Comparison of ENCODE assay signal across 24 mouse cellular contexts in the genomic region with DNA sequence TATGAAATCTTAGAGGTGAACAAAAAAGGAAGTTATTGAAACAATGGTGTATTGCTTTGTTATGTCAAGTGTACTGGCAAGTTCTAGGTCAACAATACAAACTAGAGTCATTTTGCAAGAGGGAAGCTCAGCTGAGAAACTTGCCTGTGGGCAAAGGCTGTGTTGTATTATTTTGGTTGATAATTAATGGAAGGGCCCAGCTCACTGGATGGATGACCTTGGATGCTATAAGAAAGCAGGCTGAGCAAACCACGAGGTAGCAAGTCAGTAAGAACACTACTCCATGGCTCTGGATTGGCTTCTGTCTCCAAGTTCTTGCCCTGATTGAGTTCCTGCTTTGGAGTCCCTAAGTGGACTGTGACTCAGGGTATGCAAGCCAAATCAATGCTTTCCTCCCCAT.
DNase-seq lines count a peak whose midpoint lies in the region; ATAC-seq and TF ChIP-seq lines count a peak whose summit lies in the region.
"Had no signal": no experiment of that assay in that cellular context is flagged by ENCODE, and none has a peak within 500 bp of the region (broad histone marks: within the 10 kb centered on the region; RNA-seq: fewer than 3 reads in every experiment).

No protein-coding gene starts in this region.

- DNase-seq in liver, postnatal 0 days, result no peak
- DNase-seq in liver, embryonic 11.5 days (ENCODE audit: low spot score), result no peak
- peak; percentile 49 for DNase-seq in kidney, postnatal 0 days (ENCODE audit: low spot score)
- DNase-seq in lung, adult 2 months, result no peak
- no peak for DNase-seq in left cerebral cortex, postnatal 36 days (ENCODE audit: low spot score in 2 of 2)
- no peak for DNase-seq in right cerebral cortex, postnatal 14 days
- DNase-seq: adrenal gland, postnatal 14 days; cerebellum, adult 9-10 months; gastrocnemius, adult 2 months; retina, postnatal 1 day; right cerebral cortex, postnatal 4 days; thymus, adult 2 months had no signal

- no peaks in the 10 kb centered on the region for H3K9me3 ChIP-seq in liver, postnatal 0 days (ENCODE audit: low read length)
- H3K9me3 ChIP-seq in liver, embryonic 11.5 days (ENCODE audit: control insufficient read depth, low read length), result no peaks in the 10 kb centered on the region
- no peaks in the 10 kb centered on the region for H3K9me3 ChIP-seq in kidney, postnatal 0 days (replicated peaks; ENCODE audit: low read length)
- H3K9me3 ChIP-seq: hindbrain, embryonic 15.5 days; liver, embryonic 15.5 days had no signal

- TF ChIP-seq POLR2A in lung, adult 2 months (IDR thresholded peaks at IDR 0.05; ENCODE audit: borderline replicate concordance, extremely low read depth, low read depth, low read length), result no peak

- H3K4me3 ChIP-seq in liver, postnatal 0 days (ENCODE audit: low read depth, low read length), result no peak overlapping the region
- H3K4me3 ChIP-seq in liver, embryonic 11.5 days (ENCODE audit: low read depth, low read length), result no peak overlapping the region
- no peak overlapping the region for H3K4me3 ChIP-seq in brown adipose tissue, adult 24 weeks (ENCODE audit: insufficient read depth, low read depth, low read length)
- H3K4me3 ChIP-seq in kidney, postnatal 0 days (replicated peaks; ENCODE audit: low read depth, low read length), result no peak overlapping the region
- H3K4me3 ChIP-seq in lung, adult 2 months (replicated peaks; ENCODE audit: extremely low read depth, low read depth, low read length), result no peak overlapping the region
- H3K4me3 ChIP-seq: embryonic facial prominence, embryonic 15.5 days; gastrocnemius, adult 2 months; hindbrain, embryonic 15.5 days; layer of hippocampus, adult 2 months; limb, embryonic 13.5 days; liver, embryonic 15.5 days; midbrain, embryonic 10.5 days; myocyte; neural tube, embryonic 13.5 days had no signal

- no peaks in the 10 kb centered on the region; the same call in 1 of the 2 replicates for H3K4me1 ChIP-seq in liver, postnatal 0 days (ENCODE audit: insufficient read depth)
- no peaks in the 10 kb centered on the region for H3K4me1 ChIP-seq in liver, embryonic 11.5 days (replicated peaks; ENCODE audit: control insufficient read depth, insufficient read depth, low read length)
- peaks cover 24% of the 10 kb centered on the region for H3K4me1 ChIP-seq in brown adipose tissue, adult 24 weeks (ENCODE audit: control insufficient read depth, insufficient read depth, insufficient read length, low read length)
- no peaks in the 10 kb centered on the region for H3K4me1 ChIP-seq in kidney, postnatal 0 days (replicated peaks; ENCODE audit: insufficient read depth, low read length)
- H3K4me1 ChIP-seq in lung, adult 2 months (ENCODE audit: control insufficient read depth, insufficient read depth, low read length), result peaks cover 5% of the 10 kb centered on the region; the same call in 1 of the 2 replicates
- H3K4me1 ChIP-seq: embryonic facial prominence, embryonic 15.5 days; hindbrain, embryonic 15.5 days; liver, embryonic 15.5 days; neural tube, embryonic 13.5 days had no signal

- peak; percentile 36; the same call in 1 of the 2 replicates for ATAC-seq in liver, postnatal 0 days
- no peak for ATAC-seq in liver, embryonic 11.5 days (replicated peaks; ENCODE audit: low FRiP score)
- ATAC-seq in kidney, postnatal 0 days (replicated peaks; ENCODE audit: low FRiP score, low read depth), result peak; percentile 89
- ATAC-seq: forebrain, embryonic 14.5 days; lung, postnatal 0 days; midbrain, embryonic 16.5 days had no signal

- H3K27me3 ChIP-seq in liver, postnatal 0 days (ENCODE audit: insufficient read depth, low read length), result no peaks in the 10 kb centered on the region
- H3K27me3 ChIP-seq in liver, embryonic 11.5 days (replicated peaks; ENCODE audit: control insufficient read depth, insufficient read depth, low read length), result no peaks in the 10 kb centered on the region
- H3K27me3 ChIP-seq in kidney, postnatal 0 days (ENCODE audit: insufficient read depth, low read length), result no peaks in the 10 kb centered on the region
- H3K27me3 ChIP-seq: embryonic facial prominence, embryonic 15.5 days; hindbrain, embryonic 15.5 days; limb, embryonic 13.5 days; liver, embryonic 15.5 days; neural tube, embryonic 13.5 days had no signal

- no peak overlapping the region for H3K4me2 ChIP-seq in liver, postnatal 0 days (ENCODE audit: low read depth, low read length)
- H3K4me2 ChIP-seq in liver, embryonic 11.5 days, result no peak overlapping the region
- H3K4me2 ChIP-seq in kidney, postnatal 0 days (ENCODE audit: low read length), result no peak overlapping the region
- H3K4me2 ChIP-seq: embryonic facial prominence, embryonic 15.5 days; hindbrain, embryonic 15.5 days; limb, embryonic 13.5 days; liver, embryonic 15.5 days; neural tube, embryonic 13.5 days had no signal

- H3K9ac ChIP-seq in liver, postnatal 0 days (replicated peaks), result no peak overlapping the region
- H3K9ac ChIP-seq in liver, embryonic 11.5 days (ENCODE audit: low read depth, low read length), result no peak overlapping the region
- H3K9ac ChIP-seq in kidney, postnatal 0 days (ENCODE audit: low read depth, low read length), result no peak overlapping the region
- H3K9ac ChIP-seq: embryonic facial prominence, embryonic 15.5 days; hindbrain, embryonic 15.5 days; limb, embryonic 13.5 days; liver, embryonic 15.5 days; neural tube, embryonic 13.5 days had no signal

- intact Hi-C loops in left cerebral cortex, postnatal 36 days (cut with DNase I), result no loop called here

- no peak overlapping the region for H3K27ac ChIP-seq in liver, postnatal 0 days (ENCODE audit: low read depth)
- H3K27ac ChIP-seq in liver, embryonic 11.5 days (ENCODE audit: low read depth, low read length), result no peak overlapping the region
- H3K27ac ChIP-seq in brown adipose tissue, adult 24 weeks (replicated peaks; ENCODE audit: low read depth, low read length), result peak overlapping the region; percentile 66
- H3K27ac ChIP-seq in kidney, postnatal 0 days, result no peak overlapping the region
- H3K27ac ChIP-seq: embryonic facial prominence, embryonic 15.5 days; gastrocnemius, adult 2 months; hindbrain, embryonic 15.5 days; layer of hippocampus, adult 2 months; limb, embryonic 13.5 days; liver, embryonic 15.5 days; midbrain, embryonic 10.5 days; neural tube, embryonic 13.5 days had no signal

- no peaks in the 10 kb centered on the region for H3K36me3 ChIP-seq in liver, postnatal 0 days (replicated peaks; ENCODE audit: insufficient read depth, low read length)
- no peaks in the 10 kb centered on the region for H3K36me3 ChIP-seq in liver, embryonic 11.5 days (ENCODE audit: control insufficient read depth, insufficient read depth, low read length)
- H3K36me3 ChIP-seq in kidney, postnatal 0 days (ENCODE audit: insufficient read depth, low read length), result no peaks in the 10 kb centered on the region
- H3K36me3 ChIP-seq: embryonic facial prominence, embryonic 15.5 days; hindbrain, embryonic 15.5 days; limb, embryonic 13.5 days; liver, embryonic 15.5 days; midbrain, embryonic 10.5 days; neural tube, embryonic 13.5 days had no signal

- TF ChIP-seq CTCF in liver, postnatal 0 days (IDR thresholded peaks at IDR 0.05; ENCODE audit: low read depth), result no peak
- no peak for TF ChIP-seq CTCF in kidney, postnatal 0 days (IDR thresholded peaks at IDR 0.05; ENCODE audit: low read depth)
- TF ChIP-seq CTCF in lung, adult 2 months (IDR thresholded peaks at IDR 0.05; ENCODE audit: insufficient read depth, low read length), result no peak

- WGBS in liver, postnatal 0 days (ENCODE audit: insufficient replicate concordance), result 50% methylated on average over 1 of the region's 1 CpGs
- 61% methylated on average over 1 of the region's 1 CpGs for WGBS in liver, embryonic 11.5 days
- 50% methylated on average over 1 of the region's 1 CpGs for WGBS in kidney, postnatal 0 days
- WGBS in lung, adult 2 months, result 57% methylated on average over 1 of the region's 1 CpGs

- no peak for TF ChIP-seq EP300 in liver, postnatal 0 days (IDR thresholded peaks at IDR 0.05; ENCODE audit: low read depth)
